Mouse (Mus musculus) ovary, postnatal 14 days (tissue): ENCODE data around the gene Lmx1b.

ENCODE experiments used
- DNase-seq: peaks from one replicate; pipeline ENCODE4 v3.0.0; 2022; ENCODE audit warnings: low spot score

Lmx1b gene

GRCm38 (mm10) chr2:33543429-33544202 lies 96.7 kb downstream of the Lmx1b start:
- no peak for DNase-seq

DNA sequence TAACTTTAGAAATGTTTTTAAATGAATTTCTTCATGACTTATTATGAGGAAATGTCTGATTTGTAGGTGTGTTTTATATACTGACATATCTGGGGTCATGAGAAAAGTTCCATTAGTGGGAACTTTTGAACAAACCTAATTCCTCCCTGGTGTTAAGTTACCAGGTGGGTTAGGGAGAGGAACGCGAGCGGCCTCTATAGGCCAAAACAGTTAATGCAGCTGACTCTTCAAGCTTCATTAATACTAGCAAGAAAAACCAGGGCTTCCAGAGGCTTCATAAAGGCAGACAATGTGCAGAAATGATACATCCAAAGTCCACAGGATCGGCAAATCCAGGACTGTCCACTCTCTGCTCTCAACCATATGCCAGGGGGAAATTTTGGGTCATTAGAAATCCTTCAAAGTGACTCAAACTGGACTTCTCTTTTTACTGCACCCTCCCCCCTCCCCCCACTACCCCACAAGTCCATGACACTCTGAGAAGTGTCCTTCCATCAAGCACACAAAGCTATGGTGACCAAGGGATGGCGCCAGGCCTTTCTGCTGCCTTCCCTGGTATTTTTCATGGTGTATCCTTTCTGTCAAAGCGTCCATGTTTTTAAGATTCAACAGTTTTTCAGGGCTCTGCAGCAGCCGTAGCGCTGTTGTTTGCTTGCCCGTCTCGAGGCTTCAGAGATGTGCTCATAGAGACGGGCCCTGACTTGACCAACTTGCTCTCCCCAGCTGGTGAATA lies 97.4 kb downstream of the Lmx1b start:
- peak; percentile 34 for DNase-seq

DNA sequence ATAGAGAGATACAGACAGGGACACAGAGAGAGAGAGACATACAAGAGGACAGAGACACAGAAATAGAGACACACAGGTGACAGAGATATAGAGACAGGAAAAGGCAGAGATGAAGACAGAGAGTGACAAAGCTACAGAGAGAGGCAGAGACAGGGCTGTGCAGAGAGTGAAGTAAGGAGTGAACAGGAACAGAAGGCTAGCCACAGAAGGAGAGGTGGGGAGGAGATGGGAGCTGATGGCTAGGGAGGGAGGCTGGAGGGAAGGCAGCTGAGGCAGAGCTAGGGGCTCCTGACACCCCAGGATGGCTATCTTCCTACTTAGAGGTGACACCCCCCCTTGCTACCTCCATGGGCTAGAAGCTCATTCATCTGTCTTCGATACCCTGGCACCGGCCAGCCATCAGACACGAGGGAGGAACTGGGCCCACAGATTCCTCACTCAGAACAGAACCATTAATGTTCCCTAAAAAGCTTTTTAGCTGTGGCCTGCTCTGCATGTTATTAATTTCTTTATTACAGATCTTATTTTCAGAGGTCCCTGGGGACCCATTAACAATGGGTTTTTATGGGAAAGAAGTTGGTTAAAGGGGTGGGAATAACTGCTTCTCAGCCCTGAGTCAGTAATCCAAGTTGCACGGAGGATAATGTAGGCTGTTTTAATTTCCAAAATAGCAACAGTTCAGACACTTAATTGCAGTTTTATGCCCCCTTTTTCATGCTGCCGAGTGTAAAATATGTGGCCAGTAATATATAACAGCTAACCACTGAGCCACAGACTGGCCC lies 114.8 kb downstream of the Lmx1b start:
- no peak for DNase-seq

DNA sequence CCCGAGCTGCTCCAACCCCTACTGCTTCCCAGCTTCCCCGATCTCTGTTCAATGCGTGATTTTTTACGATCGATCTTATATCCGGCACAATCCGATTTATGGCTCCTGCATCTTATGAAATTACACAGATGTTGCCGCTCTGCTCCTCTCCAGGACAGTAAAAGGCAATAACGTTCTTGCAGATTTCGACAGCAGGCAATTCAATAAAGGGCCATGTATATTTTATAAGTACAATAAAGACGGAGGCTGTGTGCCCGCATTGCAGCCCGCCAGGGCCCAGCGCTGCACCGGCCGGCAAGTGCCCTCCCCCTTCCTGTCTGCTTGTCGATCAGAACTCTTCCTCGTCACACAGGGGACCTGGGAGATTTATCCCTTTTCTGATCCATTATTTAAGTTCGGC lies 124.5 kb downstream of the Lmx1b start:
- DNase-seq, result no peak

- no peak for DNase-seq
These were observed 124.9 kb downstream of the Lmx1b start for GRCm38 (mm10) chr2:33515431-33515830.
